Mouse (Mus musculus) liver, postnatal 0 days (tissue): Measurements from ENCODE around the gene Gsto1. TPM values are rescaled to one million over a fixed set of nuclear protein-coding genes. Genes with fewer than 3 reads are reported as not detected.
"Not testable (repeated sequence)": the region's sequence is repeated elsewhere in the genome, so short reads cannot be mapped to it uniquely, and the experiment has no call there.

Experiments
- ATAC-seq: fragments of 200-750 bp; cut with Nextera tagmentation; 2 replicates; pipeline ENCODE4 v1.8.0; 2017; ENCODE audit warnings: mild to moderate bottlenecking, moderate library complexity
- DNase-seq: peaks from one replicate; pipeline ENCODE4 v3.0.0-alpha.2; 2016
- H3K27ac ChIP-seq: fragments of 300-500 bp; sonication (generic); 2 replicates; pipeline ENCODE4 v1.5.1; 2014; ENCODE audit warnings: antibody characterized with exemption, moderate library complexity, mild to moderate bottlenecking, low read depth
- H3K27me3 ChIP-seq: fragments of 300-500 bp; sonication (generic); 2 replicates; pipeline ENCODE4 v1.6.1; 2014; ENCODE audit warnings: low read length, control low read depth, mixed read lengths; ENCODE audit not compliant: insufficient read depth
- H3K36me3 ChIP-seq: fragments of 300-500 bp; sonication (generic); replicated peaks from 2 replicates; pipeline ENCODE4 v1.6.1; 2014; ENCODE audit warnings: mild to moderate bottlenecking, control low read depth, low read length, moderate library complexity, mixed read lengths; ENCODE audit not compliant: insufficient read depth
- H3K4me1 ChIP-seq: fragments of 300-500 bp; sonication (generic); 2 replicates; pipeline ENCODE4 v1.6.1; 2014; ENCODE audit warnings: antibody characterized with exemption, mild to moderate bottlenecking, control low read depth; ENCODE audit not compliant: insufficient read depth
- H3K4me2 ChIP-seq: fragments of 300-500 bp; sonication (generic); 2 replicates; pipeline ENCODE4 v1.6.1; 2014; ENCODE audit warnings: low read depth, mild to moderate bottlenecking, low read length, moderate library complexity, mixed read lengths
- H3K4me3 ChIP-seq: fragments of 300-500 bp; sonication (generic); 2 replicates; pipeline ENCODE4 v1.5.1; 2014; ENCODE audit warnings: low read depth, low read length
- H3K9ac ChIP-seq: fragments of 300-500 bp; sonication (generic); replicated peaks from 2 replicates; pipeline ENCODE4 v1.6.1; 2014; ENCODE audit warnings: mild to moderate bottlenecking, moderate library complexity
- H3K9me3 ChIP-seq: fragments of 300-500 bp; sonication (generic); 2 replicates; pipeline ENCODE4 v1.6.1; 2016; ENCODE audit warnings: mild to moderate bottlenecking, control low read depth, low read length, mixed read lengths
- CTCF ChIP-seq: sonication (generic); IDR thresholded peaks from 2 replicates; pipeline ENCODE4 v1.5.1; 2016; ENCODE audit warnings: antibody characterized with exemption, low read depth
- EP300 ChIP-seq: IDR thresholded peaks from 2 replicates; pipeline ENCODE4 v1.6.1; 2016; ENCODE audit warnings: antibody characterized with exemption, low read depth, mild to moderate bottlenecking
- WGBS: fragments of 180-500 bp; shearing (Covaris S2); extraction: QIAGEN DNeasy Blood & Tissue Kit; methylation state at CpG from one replicate; pipeline ENCODE4 v1.1.7; 2014; ENCODE audit not compliant: insufficient replicate concordance; 5-methylcytosine and 5-hydroxymethylcytosine counted together
- polyA plus RNA-seq: library from polyadenylated mRNA; unstranded; fragments of >200 nt; fragmentation: Nextera tagmentation; extraction: Ambion mirVana; gene quantifications from 2 replicates; pipeline ENCODE4 v1.2.1, GENCODE M21; 2015

Gsto1 gene
- polyA plus RNA-seq, 1 experiment from 2014 or later, result 151 TPM

DNA sequence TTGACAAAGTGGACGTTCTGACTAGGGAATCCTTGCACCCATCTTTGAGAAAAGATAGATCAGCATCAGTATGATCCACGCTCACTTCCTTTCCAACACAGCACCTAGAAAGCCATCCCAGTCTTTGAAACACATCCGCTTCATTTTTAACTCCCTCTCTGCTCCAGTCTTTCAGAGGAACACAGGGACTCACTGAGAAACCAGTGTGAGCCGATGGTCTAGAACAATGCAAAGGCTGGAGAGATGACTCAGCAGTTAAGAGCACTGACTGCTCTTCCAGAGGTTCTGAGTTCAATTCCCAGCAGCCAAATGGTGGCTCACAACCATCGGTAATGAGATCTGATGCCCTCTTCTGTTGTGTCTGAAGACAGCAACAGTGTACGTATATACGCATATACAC is 19.0 kb upstream of the Gsto1 start:
- 74% methylated on average over 7 of the region's 7 CpGs for WGBS
- H3K9ac ChIP-seq, result no peak overlapping the region
- peaks cover 2% of the 10 kb centered on the region; the same call in 1 of the 2 replicates for H3K4me1 ChIP-seq
- H3K27me3 ChIP-seq, result peaks cover 13% of the 10 kb centered on the region
- no peaks in the 10 kb centered on the region for H3K9me3 ChIP-seq
- no peak for ATAC-seq
- no peak overlapping the region for H3K4me3 ChIP-seq
- H3K36me3 ChIP-seq, result no peaks in the 10 kb centered on the region
- DNase-seq, result no peak
- H3K27ac ChIP-seq, result no peak overlapping the region
- TF ChIP-seq CTCF (no peak), EP300 (no peak)
- no peak overlapping the region for H3K4me2 ChIP-seq

GRCm38 (mm10) chr19:47836701-47837526 is 17.9 kb upstream of the Gsto1 start:
- Histone ChIP-seq H3K36me3 (no peaks in the 10 kb centered on the region), H3K4me3 (peak overlapping the region; percentile 41), H3K9ac (0 out of 2 replicates have a peak overlapping the region, but pooled peaks have one; percentile 16), H3K27ac (no peak overlapping the region), H3K27me3 (peaks cover 13% of the 10 kb centered on the region), H3K9me3 (no peaks in the 10 kb centered on the region), H3K4me1 (peaks cover 2% of the 10 kb centered on the region; the same call in 1 of the 2 replicates), H3K4me2 (peak overlapping the region; percentile 69)
- ATAC-seq (peak; percentile 60), DNase-seq (peak; percentile 65)
- TF ChIP-seq CTCF (0 out of 2 replicates have a peak, but pooled peaks have one; percentile 31), EP300 (no peak)
- 6% methylated on average over 42 of the region's 49 CpGs for WGBS

GRCm38 (mm10) chr19:47837527-47837901 is 17.3 kb upstream of the Gsto1 start:
- H3K27me3 ChIP-seq, result peaks cover 13% of the 10 kb centered on the region
- no peaks in the 10 kb centered on the region for H3K9me3 ChIP-seq
- peak overlapping the region; percentile 41 for H3K4me3 ChIP-seq
- ATAC-seq, result no peak
- 0 out of 2 replicates have a peak overlapping the region, but pooled peaks have one; percentile 16 for H3K9ac ChIP-seq
- 1% methylated on average over 6 of the region's 6 CpGs for WGBS
- H3K36me3 ChIP-seq, result no peaks in the 10 kb centered on the region
- TF ChIP-seq EP300, result no peak
- H3K4me1 ChIP-seq, result peaks cover 2% of the 10 kb centered on the region; the same call in 1 of the 2 replicates
- no peak overlapping the region for H3K27ac ChIP-seq
- no peak for DNase-seq
- peak overlapping the region; percentile 69 for H3K4me2 ChIP-seq

GRCm38 (mm10) chr19:47841234-47841633 is 13.5 kb upstream of the Gsto1 start:
- ATAC-seq, H3K36me3 ChIP-seq, DNase-seq, H3K4me3 ChIP-seq, H3K4me1 ChIP-seq, H3K4me2 ChIP-seq, H3K27ac ChIP-seq, H3K9me3 ChIP-seq, H3K9ac ChIP-seq: not testable (repeated sequence)
- H3K27me3 ChIP-seq, result peaks cover 13% of the 10 kb centered on the region
- 51% methylated on average over 13 of the region's 15 CpGs for WGBS

DNA sequence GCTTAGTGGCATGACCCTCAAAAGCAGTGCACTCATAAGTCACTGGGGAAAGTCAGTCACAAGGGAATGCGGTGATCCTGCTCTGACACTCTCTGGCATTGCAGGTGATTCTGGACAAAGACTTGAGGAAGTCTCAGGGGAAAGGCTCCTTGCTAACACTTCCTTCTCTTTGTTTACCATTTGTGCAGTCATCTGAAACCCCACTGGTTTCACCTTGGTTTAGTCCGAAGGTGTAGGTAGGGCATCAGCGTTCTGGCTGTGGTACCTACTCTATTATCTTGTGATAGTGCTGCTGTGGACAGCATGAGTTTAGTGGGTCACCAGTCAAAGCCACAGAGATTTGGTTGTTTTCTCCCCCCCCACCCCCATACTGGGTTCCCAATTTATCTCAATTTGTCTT is 5.0 kb upstream of the Gsto1 start:
- no peak for ATAC-seq
- Histone ChIP-seq H3K9me3 (no peaks in the 10 kb centered on the region), H3K4me2 (no peak overlapping the region), H3K27ac (no peak overlapping the region), H3K4me3 (no peak overlapping the region), H3K9ac (no peak overlapping the region), H3K4me1 (peaks cover 5% of the 10 kb centered on the region; the same call in 1 of the 2 replicates), H3K27me3 (no peaks in the 10 kb centered on the region), H3K36me3 (no peaks in the 10 kb centered on the region)
- no peak for DNase-seq
- TF ChIP-seq CTCF (no peak), EP300 (no peak)
- 73% methylated on average over 3 of the region's 3 CpGs for WGBS

- not testable (repeated sequence) for ATAC-seq, DNase-seq, H3K4me2 ChIP-seq, H3K36me3 ChIP-seq, H3K9ac ChIP-seq, H3K27ac ChIP-seq, H3K27me3 ChIP-seq, H3K4me3 ChIP-seq, H3K9me3 ChIP-seq
- peaks cover 13% of the 10 kb centered on the region for H3K4me1 ChIP-seq
- 71% methylated on average over 3 of the region's 3 CpGs for WGBS
Observed at GRCm38 (mm10) chr19:47852131-47852530, 2.6 kb upstream of the Gsto1 start.
